Mouse (Mus musculus): ENCODE measurements at regions not wholly inside any gene's neighbourhood (a gene's known extent, or its start where the extent isn't known, plus 50 kb on each side); places are given as distances from the start of the nearest gene placed in this dataset.
A peak's percentile ranks its signal among the peaks of the same experiment; 100 is the strongest.

- Histone ChIP-seq H3K27me3 (ENCODE audit: control insufficient read depth, insufficient read depth, low read length) (no peaks in the 10 kb centered on the region), H3K4me3 (ENCODE audit: low read depth, low read length) (no peak overlapping the region), H3K4me1 (ENCODE audit: control insufficient read depth, insufficient read depth, low read length) (no peaks in the 10 kb centered on the region), H3K4me2 (replicated peaks; ENCODE audit: low read depth, low read length) (no peak overlapping the region), H3K9me3 (ENCODE audit: control insufficient read depth, low read depth, low read length) (no peaks in the 10 kb centered on the region), H3K27ac (ENCODE audit: low read length) (no peak overlapping the region), H3K9ac (replicated peaks; ENCODE audit: low read depth, low read length) (no peak overlapping the region), H3K36me3 (ENCODE audit: control insufficient read depth, insufficient read depth, low read length) (no peaks in the 10 kb centered on the region)
- no peak for ATAC-seq (ENCODE audit: insufficient number of reproducible peaks, insufficient read depth, low FRiP score, low read depth)
- 88% methylated on average over 2 of the region's 2 CpGs for WGBS
Observed at GRCm38 (mm10) chr3:115575371-115575770, 139.5 kb downstream of the S1pr1 start.

DNA sequence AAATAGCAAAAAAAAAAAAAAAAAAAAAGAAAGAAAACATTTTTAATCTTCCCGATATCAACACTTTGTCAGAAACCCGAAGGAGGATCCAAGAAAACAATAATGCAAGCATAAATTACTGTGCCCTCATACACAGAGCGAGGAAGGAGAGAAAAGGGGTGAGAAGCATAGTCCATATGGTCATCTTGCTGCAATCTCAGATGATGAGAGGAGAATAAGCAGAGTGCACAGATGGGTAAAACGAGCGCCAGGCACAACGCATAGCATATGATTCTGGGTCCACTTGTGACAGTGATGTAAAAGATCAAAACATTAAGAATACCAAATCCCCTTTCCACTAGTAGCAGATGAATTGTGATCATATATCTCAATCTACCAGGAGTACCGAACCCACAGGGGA lies 152.1 kb downstream of the S1pr1 start:
- Histone ChIP-seq H3K4me3 (ENCODE audit: low read depth, low read length) (no peak overlapping the region), H3K4me1 (ENCODE audit: control insufficient read depth, insufficient read depth, low read length) (no peaks in the 10 kb centered on the region), H3K4me2 (replicated peaks; ENCODE audit: low read depth, low read length) (no peak overlapping the region), H3K9me3 (ENCODE audit: control insufficient read depth, low read depth, low read length) (no peaks in the 10 kb centered on the region), H3K27me3 (ENCODE audit: control insufficient read depth, insufficient read depth, low read length) (no peaks in the 10 kb centered on the region), H3K36me3 (ENCODE audit: control insufficient read depth, insufficient read depth, low read length) (no peaks in the 10 kb centered on the region), H3K9ac (replicated peaks; ENCODE audit: low read depth, low read length) (no peak overlapping the region), H3K27ac (ENCODE audit: low read length) (no peak overlapping the region)
- no peak for ATAC-seq (ENCODE audit: insufficient number of reproducible peaks, insufficient read depth, low FRiP score, low read depth)
- 87% methylated on average over 7 of the region's 7 CpGs for WGBS

GRCm38 (mm10) chr3:115554809-115555708 lies 159.8 kb downstream of the S1pr1 start:
- no peak for ATAC-seq (ENCODE audit: insufficient number of reproducible peaks, insufficient read depth, low FRiP score, low read depth)

DNA sequence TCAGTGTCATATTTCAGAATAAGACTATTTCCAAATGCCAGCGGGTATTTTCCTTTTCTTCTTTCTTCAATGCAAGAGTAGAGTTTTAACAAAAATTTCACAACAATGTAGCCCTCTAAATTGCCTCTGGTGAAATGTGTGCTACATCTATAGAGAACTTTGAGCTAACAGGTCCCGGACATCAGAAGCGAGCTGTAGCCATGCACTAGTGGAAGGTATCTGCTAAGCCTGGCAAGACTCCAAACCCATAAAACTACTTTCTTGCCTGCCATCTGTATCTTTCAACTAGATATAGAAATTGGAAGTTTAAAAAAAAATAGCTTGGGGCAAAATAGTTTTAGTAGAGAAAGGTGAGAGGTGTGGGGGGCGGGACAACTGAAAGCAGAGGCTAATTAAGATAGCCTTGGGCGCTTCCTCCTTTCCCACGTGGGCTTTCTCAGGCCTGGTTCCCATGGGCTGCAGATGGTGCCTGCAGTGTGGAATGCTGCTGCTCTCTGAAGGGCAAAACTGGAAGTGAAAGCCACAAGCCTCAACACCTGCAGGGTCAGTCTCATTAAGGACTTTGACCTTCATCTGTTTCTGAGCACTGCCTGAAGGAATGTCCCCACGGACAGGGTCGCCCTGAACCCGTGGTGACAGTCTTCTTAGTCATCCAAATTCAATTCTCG lies 160.9 kb downstream of the S1pr1 start:
- Histone ChIP-seq H3K4me3 (ENCODE audit: low read depth, low read length) (no peak overlapping the region), H3K27me3 (ENCODE audit: control insufficient read depth, insufficient read depth, low read length) (no peaks in the 10 kb centered on the region), H3K9ac (replicated peaks; ENCODE audit: low read depth, low read length) (no peak overlapping the region), H3K9me3 (ENCODE audit: control insufficient read depth, low read depth, low read length) (no peaks in the 10 kb centered on the region), H3K4me2 (replicated peaks; ENCODE audit: low read depth, low read length) (no peak overlapping the region), H3K27ac (ENCODE audit: low read length) (no peak overlapping the region), H3K4me1 (ENCODE audit: control insufficient read depth, insufficient read depth, low read length) (no peaks in the 10 kb centered on the region), H3K36me3 (ENCODE audit: control insufficient read depth, insufficient read depth, low read length) (no peaks in the 10 kb centered on the region)
- peak; percentile 58; the same call in 1 of the 2 replicates for ATAC-seq (ENCODE audit: insufficient number of reproducible peaks, insufficient read depth, low FRiP score, low read depth)
- 59% methylated on average over 10 of the region's 10 CpGs for WGBS

More at GRCm38 (mm10) chr3:115554809-115555708, 159.8 kb downstream of the S1pr1 start:
- no peaks in the 10 kb centered on the region for H3K27me3 ChIP-seq (ENCODE audit: control insufficient read depth, insufficient read depth, low read length)
- no peaks in the 10 kb centered on the region for H3K36me3 ChIP-seq (ENCODE audit: control insufficient read depth, insufficient read depth, low read length)
- H3K4me1 ChIP-seq (ENCODE audit: control insufficient read depth, insufficient read depth, low read length) = no peaks in the 10 kb centered on the region
- H3K27ac ChIP-seq (ENCODE audit: low read length) = no peak overlapping the region
- H3K4me2 ChIP-seq (replicated peaks; ENCODE audit: low read depth, low read length) = no peak overlapping the region
- H3K9ac ChIP-seq (replicated peaks; ENCODE audit: low read depth, low read length) = no peak overlapping the region
- 73% methylated on average over 10 of the region's 10 CpGs for WGBS
- no peaks in the 10 kb centered on the region for H3K9me3 ChIP-seq (ENCODE audit: control insufficient read depth, low read depth, low read length)
- H3K4me3 ChIP-seq (ENCODE audit: low read depth, low read length) = no peak overlapping the region

DNA sequence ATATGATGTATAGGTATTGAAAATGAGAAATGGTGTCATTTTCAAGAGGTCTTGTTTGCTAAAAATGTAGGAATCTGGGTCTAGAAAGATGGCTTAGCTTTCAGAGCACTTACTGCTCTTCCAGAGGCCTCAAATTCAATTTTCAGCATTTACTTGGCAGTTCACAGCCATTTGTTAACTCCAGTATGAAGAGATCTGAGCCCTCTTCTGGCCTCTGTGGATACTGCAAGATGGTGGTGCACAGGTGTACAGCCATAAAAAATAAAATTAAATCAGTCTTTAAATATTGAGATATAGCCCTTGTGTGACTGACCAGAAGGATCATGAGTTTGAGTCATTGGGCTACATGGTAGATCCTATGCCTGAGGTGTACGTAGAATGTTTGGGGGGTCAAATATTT lies 173.1 kb downstream of the S1pr1 start:
- no peak overlapping the region for H3K4me3 ChIP-seq (ENCODE audit: low read depth, low read length)
- no peak for ATAC-seq (ENCODE audit: insufficient number of reproducible peaks, insufficient read depth, low FRiP score, low read depth)
- no peaks in the 10 kb centered on the region for H3K36me3 ChIP-seq (ENCODE audit: control insufficient read depth, insufficient read depth, low read length)
- no peaks in the 10 kb centered on the region for H3K4me1 ChIP-seq (ENCODE audit: control insufficient read depth, insufficient read depth, low read length)
- no peak overlapping the region for H3K9ac ChIP-seq (replicated peaks; ENCODE audit: low read depth, low read length)
- no peaks in the 10 kb centered on the region for H3K9me3 ChIP-seq (ENCODE audit: control insufficient read depth, low read depth, low read length)
- H3K27me3 ChIP-seq (ENCODE audit: control insufficient read depth, insufficient read depth, low read length) = no peaks in the 10 kb centered on the region
- no peak overlapping the region for H3K27ac ChIP-seq (ENCODE audit: low read length)
- 86% methylated on average over 1 of the region's 1 CpGs for WGBS
- H3K4me2 ChIP-seq (replicated peaks; ENCODE audit: low read depth, low read length) = no peak overlapping the region

GRCm38 (mm10) chr3:115538355-115538754 lies 176.5 kb downstream of the S1pr1 start:
- H3K4me3 ChIP-seq (ENCODE audit: low read depth, low read length) = no peak overlapping the region
- no peak overlapping the region for H3K27ac ChIP-seq (ENCODE audit: low read length)
- no peaks in the 10 kb centered on the region for H3K4me1 ChIP-seq (ENCODE audit: control insufficient read depth, insufficient read depth, low read length)
- no peak overlapping the region for H3K9ac ChIP-seq (replicated peaks; ENCODE audit: low read depth, low read length)
- 73% methylated on average over 6 of the region's 6 CpGs for WGBS
- H3K9me3 ChIP-seq (ENCODE audit: control insufficient read depth, low read depth, low read length) = no peaks in the 10 kb centered on the region
- ATAC-seq (ENCODE audit: insufficient number of reproducible peaks, insufficient read depth, low FRiP score, low read depth) = no peak
- no peak overlapping the region for H3K4me2 ChIP-seq (replicated peaks; ENCODE audit: low read depth, low read length)
- H3K36me3 ChIP-seq (ENCODE audit: control insufficient read depth, insufficient read depth, low read length) = no peaks in the 10 kb centered on the region
- H3K27me3 ChIP-seq (ENCODE audit: control insufficient read depth, insufficient read depth, low read length) = no peaks in the 10 kb centered on the region

DNA sequence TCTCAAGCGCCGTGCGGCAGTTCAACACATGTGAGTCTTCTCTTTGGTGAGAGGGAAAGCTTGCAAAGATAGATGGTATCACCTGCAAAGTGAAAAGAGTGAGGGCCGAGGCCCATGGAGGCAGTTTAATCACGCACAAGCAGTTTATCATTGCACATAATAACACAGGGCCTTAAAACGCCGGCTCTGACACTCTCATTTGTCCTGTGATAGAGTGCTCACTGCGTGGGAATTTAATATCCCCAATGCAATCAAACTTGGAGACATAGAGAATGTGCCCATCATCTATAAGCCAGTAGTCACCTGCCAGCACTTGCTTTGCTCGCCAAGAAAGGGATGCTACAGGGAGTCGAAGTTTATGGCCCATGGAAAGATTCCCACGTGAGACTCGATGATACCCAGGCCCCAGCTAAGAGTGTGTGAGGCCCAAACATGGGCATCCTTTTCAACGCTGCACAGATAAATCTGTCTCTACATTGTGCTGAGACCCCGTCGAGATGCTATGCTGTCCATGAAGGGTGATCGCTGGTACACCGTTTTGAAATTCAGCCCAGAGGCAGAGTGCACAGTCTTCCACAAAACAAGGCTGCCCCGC lies 182.6 kb downstream of the S1pr1 start:
- no peaks in the 10 kb centered on the region for H3K36me3 ChIP-seq (ENCODE audit: control insufficient read depth, insufficient read depth, low read length)
- H3K4me2 ChIP-seq (replicated peaks; ENCODE audit: low read depth, low read length) = no peak overlapping the region
- no peak overlapping the region for H3K9ac ChIP-seq (replicated peaks; ENCODE audit: low read depth, low read length)
- H3K4me3 ChIP-seq (ENCODE audit: low read depth, low read length) = no peak overlapping the region
- ATAC-seq (ENCODE audit: insufficient number of reproducible peaks, insufficient read depth, low FRiP score, low read depth) = no peak
- H3K4me1 ChIP-seq (ENCODE audit: control insufficient read depth, insufficient read depth, low read length) = no peaks in the 10 kb centered on the region
- WGBS = 77% methylated on average over 18 of the region's 18 CpGs
- no peaks in the 10 kb centered on the region for H3K9me3 ChIP-seq (ENCODE audit: control insufficient read depth, low read depth, low read length)
- H3K27me3 ChIP-seq (ENCODE audit: control insufficient read depth, insufficient read depth, low read length) = no peaks in the 10 kb centered on the region
- no peak overlapping the region for H3K27ac ChIP-seq (ENCODE audit: low read length)

GRCm38 (mm10) chr3:115530441-115530840 lies 184.4 kb downstream of the S1pr1 start:
- no peak overlapping the region for H3K4me3 ChIP-seq (ENCODE audit: low read depth, low read length)
- 74% methylated on average over 3 of the region's 3 CpGs for WGBS
- no peaks in the 10 kb centered on the region for H3K27me3 ChIP-seq (ENCODE audit: control insufficient read depth, insufficient read depth, low read length)
- H3K27ac ChIP-seq (ENCODE audit: low read length) = no peak overlapping the region
- no peaks in the 10 kb centered on the region for H3K36me3 ChIP-seq (ENCODE audit: control insufficient read depth, insufficient read depth, low read length)
- no peak overlapping the region for H3K4me2 ChIP-seq (replicated peaks; ENCODE audit: low read depth, low read length)
- H3K9ac ChIP-seq (replicated peaks; ENCODE audit: low read depth, low read length) = no peak overlapping the region
- no peak for ATAC-seq (ENCODE audit: insufficient number of reproducible peaks, insufficient read depth, low FRiP score, low read depth)
- no peaks in the 10 kb centered on the region for H3K4me1 ChIP-seq (ENCODE audit: control insufficient read depth, insufficient read depth, low read length)
- H3K9me3 ChIP-seq (ENCODE audit: control insufficient read depth, low read depth, low read length) = no peaks in the 10 kb centered on the region
